Mouse (Mus musculus) gastrocnemius, postnatal 10 days (tissue): ENCODE results near the gene Pde4d. TPM values are rescaled to one million over a fixed set of nuclear protein-coding genes. Genes with fewer than 3 reads are reported as not detected.

Source experiments
- DNase-seq: peaks from one replicate; pipeline ENCODE4 v3.0.0; 2021; ENCODE audit warnings: mixed read lengths
- total RNA-seq, 2 experiments: library from RNA; stranded (reverse); gene quantifications; 2 replicates each; pipeline ENCODE4 v1.2.3; 2021

Gene Pde4d
- total RNA-seq, 2 experiments from 2014 or later, result 79.5 to 83.1 TPM

GRCm38 (mm10) chr13:109175852-109176621, 726.3 kb downstream of the Pde4d start:
- peak; percentile 14 for DNase-seq

- DNase-seq, result no peak
Observed at GRCm38 (mm10) chr13:109181363-109181762, 731.6 kb downstream of the Pde4d start.

- no peak for DNase-seq
Observed at GRCm38 (mm10) chr13:109190652-109191051, 740.9 kb downstream of the Pde4d start.

- no peak for DNase-seq
Observed at GRCm38 (mm10) chr13:109191176-109191575, 741.4 kb downstream of the Pde4d start.

- DNase-seq, result no peak
Observed at GRCm38 (mm10) chr13:109205541-109205940, 755.8 kb downstream of the Pde4d start.

- no peak for DNase-seq
Observed at GRCm38 (mm10) chr13:109208607-109209006, 758.9 kb downstream of the Pde4d start.

- no peak for DNase-seq
Observed at GRCm38 (mm10) chr13:109209413-109209812, 759.7 kb downstream of the Pde4d start.

- peak; percentile 83 for DNase-seq
Observed at GRCm38 (mm10) chr13:109210403-109210802, 760.7 kb downstream of the Pde4d start.

GRCm38 (mm10) chr13:109211471-109211870, 761.7 kb downstream of the Pde4d start:
- DNase-seq, result no peak

- no peak for DNase-seq
Observed at GRCm38 (mm10) chr13:109211941-109212487, 762.3 kb downstream of the Pde4d start.

GRCm38 (mm10) chr13:109212788-109213473, 763.2 kb downstream of the Pde4d start:
- DNase-seq, result no peak

GRCm38 (mm10) chr13:109219019-109219725, 769.4 kb downstream of the Pde4d start:
- DNase-seq, result no peak

GRCm38 (mm10) chr13:109228967-109229617, 779.3 kb downstream of the Pde4d start:
- DNase-seq, result no peak

- no peak for DNase-seq
Observed at GRCm38 (mm10) chr13:109229618-109230334, 780.0 kb downstream of the Pde4d start.

GRCm38 (mm10) chr13:109230335-109230987, 780.7 kb downstream of the Pde4d start:
- no peak for DNase-seq

GRCm38 (mm10) chr13:109231848-109232460, 782.2 kb downstream of the Pde4d start:
- no peak for DNase-seq

GRCm38 (mm10) chr13:109232531-109232930, 782.8 kb downstream of the Pde4d start:
- no peak for DNase-seq

GRCm38 (mm10) chr13:109233911-109234613, 784.3 kb downstream of the Pde4d start:
- no peak for DNase-seq

- DNase-seq, result no peak
Observed at GRCm38 (mm10) chr13:109236047-109236446, 786.3 kb downstream of the Pde4d start.

- no peak for DNase-seq
Observed at GRCm38 (mm10) chr13:109238670-109239069, 788.9 kb downstream of the Pde4d start.
